ENCODE assay signal across 21 mouse cellular contexts in the genomic region with DNA sequence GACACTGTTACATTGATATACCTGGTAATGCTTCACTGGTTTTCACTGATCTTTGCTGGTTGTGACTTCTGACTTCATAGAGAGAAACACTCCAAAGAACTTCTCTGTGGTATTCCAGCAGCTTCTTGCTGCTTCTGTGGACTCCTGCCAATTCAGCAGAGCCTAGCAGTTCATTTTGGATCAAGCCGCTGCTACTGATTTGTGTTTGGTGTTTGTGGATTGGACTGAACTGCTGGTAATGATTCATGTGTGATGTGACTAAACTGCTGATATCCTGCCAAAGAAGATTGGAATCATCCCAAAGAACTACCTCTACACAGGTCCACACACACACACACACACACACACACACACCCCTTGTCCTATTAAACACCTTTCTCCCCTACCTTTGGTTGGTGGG. TPM values are rescaled to one million over a fixed set of nuclear protein-coding genes. Genes with fewer than 3 reads are reported as not detected.
"Had no signal": no experiment of that assay in that cellular context is flagged by ENCODE, and none has a peak within 500 bp of the region (broad histone marks: within the 10 kb centered on the region; RNA-seq: fewer than 3 reads in every experiment).

No protein-coding gene starts in this region.

- H3K4me3 ChIP-seq: left cerebral cortex, adult 2 months; limb, embryonic 12.5 days; liver, embryonic 13.5 days; midbrain, embryonic 13.5 days; neural tube, embryonic 12.5 days had no signal

- H3K4me2 ChIP-seq: limb, embryonic 12.5 days; liver, embryonic 13.5 days; midbrain, embryonic 13.5 days; neural tube, embryonic 12.5 days had no signal

- H3K9me3 ChIP-seq: limb, embryonic 12.5 days; liver, embryonic 13.5 days; midbrain, embryonic 13.5 days; neural tube, embryonic 12.5 days had no signal

- ATAC-seq: liver, postnatal 0 days; midbrain, embryonic 13.5 days had no signal

- H3K36me3 ChIP-seq: limb, embryonic 12.5 days; liver, embryonic 13.5 days; midbrain, embryonic 13.5 days; neural tube, embryonic 12.5 days had no signal

- H3K27me3 ChIP-seq: limb, embryonic 12.5 days; liver, embryonic 13.5 days; midbrain, embryonic 13.5 days; neural tube, embryonic 12.5 days had no signal

- H3K4me1 ChIP-seq: limb, embryonic 12.5 days; liver, embryonic 13.5 days; midbrain, embryonic 13.5 days; neural tube, embryonic 12.5 days had no signal

- DNase-seq: kidney, postnatal 25 days; liver; liver, embryonic 13.5 days; liver, postnatal 0 days; lung, postnatal 36 days; right cerebral cortex, postnatal 4 days; spleen, adult 18-20 months; thymus, adult 18-20 months; thymus, postnatal 14 days had no signal

- H3K9ac ChIP-seq: limb, embryonic 12.5 days; liver, embryonic 13.5 days; liver, postnatal 0 days; midbrain, embryonic 13.5 days; neural tube, embryonic 12.5 days had no signal

- H3K27ac ChIP-seq: left cerebral cortex, adult 2 months; limb, embryonic 12.5 days; liver, embryonic 13.5 days; midbrain, embryonic 13.5 days; neural tube, embryonic 12.5 days had no signal

RNA-seq across cellular contexts. Expression of a gene that starts 14.4 kb away (rescaled TPM):
- total RNA-seq: layer of hippocampus, postnatal 25 days; left cerebral cortex, adult 2 months; left cerebral cortex, postnatal 14 days; megakaryocyte progenitor cell, adult 5-6 weeks; monocyte, adult 5-6 weeks; neutrophil, adult 5-6 weeks had no signal
- polyA plus RNA-seq: kidney, embryonic 16.5 days; limb, embryonic 12.5 days; liver, embryonic 13.5 days; liver, postnatal 0 days; lung, embryonic 16.5 days; midbrain, embryonic 13.5 days; neural tube, embryonic 12.5 days; stomach, embryonic 14.5 days had no signal
